Mouse (Mus musculus) hindbrain, embryonic 11.5 days (tissue): Measurements from ENCODE around the gene Prr12. TPM values are rescaled to one million over a fixed set of nuclear protein-coding genes. Genes with fewer than 3 reads are reported as not detected.

Experiments used
- ATAC-seq: fragments of 200-750 bp; cut with Nextera tagmentation; 2 replicates; pipeline ENCODE4 v1.8.0; 2017; ENCODE audit warnings: mild to moderate bottlenecking, moderate TSS enrichment, moderate library complexity; ENCODE audit not compliant: low FRiP score
- DNase-seq: peaks from one replicate; pipeline ENCODE4 v3.0.0-alpha.2; 2015; ENCODE audit warnings: low spot score
- H3K27ac ChIP-seq: fragments of 300-500 bp; sonication (generic); 2 replicates; pipeline ENCODE4 v1.5.1; 2014; ENCODE audit warnings: mild to moderate bottlenecking, low read depth, low read length
- H3K27me3 ChIP-seq: fragments of 300-500 bp; sonication (generic); 2 replicates; pipeline ENCODE4 v1.6.1; 2014; ENCODE audit warnings: mild to moderate bottlenecking, low read length, moderate library complexity, mixed read lengths; ENCODE audit not compliant: control insufficient read depth, insufficient read depth
- H3K36me3 ChIP-seq: fragments of 300-500 bp; sonication (generic); 2 replicates; pipeline ENCODE4 v1.6.1; 2014; ENCODE audit warnings: mild to moderate bottlenecking, low read length, moderate library complexity, mixed read lengths; ENCODE audit not compliant: control insufficient read depth, insufficient read depth
- H3K4me1 ChIP-seq: fragments of 300-500 bp; sonication (generic); replicated peaks from 2 replicates; pipeline ENCODE4 v1.6.1; 2014; ENCODE audit warnings: low read length, mixed read lengths; ENCODE audit not compliant: control insufficient read depth, insufficient read depth
- H3K4me2 ChIP-seq: fragments of 300-500 bp; sonication (generic); replicated peaks from 2 replicates; pipeline ENCODE4 v1.6.1; 2014; ENCODE audit warnings: mild to moderate bottlenecking, low read depth, low read length
- H3K4me3 ChIP-seq: fragments of 300-500 bp; sonication (generic); 2 replicates; pipeline ENCODE4 v1.5.1; 2014; ENCODE audit warnings: low read depth, low read length
- H3K9ac ChIP-seq: fragments of 300-500 bp; sonication (generic); 2 replicates; pipeline ENCODE4 v1.6.1; 2014; ENCODE audit warnings: low read depth, low read length
- H3K9me3 ChIP-seq: fragments of 300-500 bp; sonication (generic); 2 replicates; pipeline ENCODE4 v1.6.1; 2016; ENCODE audit warnings: low read length; ENCODE audit not compliant: control insufficient read depth
- WGBS: fragments of 180-500 bp; shearing (Covaris S2); extraction: QIAGEN DNeasy Blood & Tissue Kit; methylation state at CpG from one replicate; pipeline ENCODE4 v1.1.7; 2014; 5-methylcytosine and 5-hydroxymethylcytosine counted together
- polyA plus RNA-seq: library from polyadenylated mRNA; unstranded; fragments of >200 nt; fragmentation: Nextera tagmentation; extraction: Ambion mirVana; gene quantifications from 2 replicates; pipeline ENCODE4 v1.2.1, GENCODE M21; 2014

The Prr12 gene
- polyA plus RNA-seq, 1 experiment from 2014 or later: 16.0 TPM

GRCm38 (mm10) chr7:45073949-45074348, 21.3 kb upstream of the Prr12 start:
- H3K9me3 ChIP-seq: no peaks in the 10 kb centered on the region
- no peak overlapping the region for H3K4me2 ChIP-seq
- DNase-seq: no peak
- WGBS: 91% methylated on average over 12 of the region's 12 CpGs
- 0 out of 2 replicates have a peak, but pooled peaks cover 2% of the 10 kb centered on the region for H3K36me3 ChIP-seq
- no peak overlapping the region for H3K9ac ChIP-seq
- no peak for ATAC-seq
- H3K27me3 ChIP-seq: no peaks in the 10 kb centered on the region
- H3K4me3 ChIP-seq: no peak overlapping the region
- H3K27ac ChIP-seq: no peak overlapping the region
- H3K4me1 ChIP-seq: no peaks in the 10 kb centered on the region

DNA sequence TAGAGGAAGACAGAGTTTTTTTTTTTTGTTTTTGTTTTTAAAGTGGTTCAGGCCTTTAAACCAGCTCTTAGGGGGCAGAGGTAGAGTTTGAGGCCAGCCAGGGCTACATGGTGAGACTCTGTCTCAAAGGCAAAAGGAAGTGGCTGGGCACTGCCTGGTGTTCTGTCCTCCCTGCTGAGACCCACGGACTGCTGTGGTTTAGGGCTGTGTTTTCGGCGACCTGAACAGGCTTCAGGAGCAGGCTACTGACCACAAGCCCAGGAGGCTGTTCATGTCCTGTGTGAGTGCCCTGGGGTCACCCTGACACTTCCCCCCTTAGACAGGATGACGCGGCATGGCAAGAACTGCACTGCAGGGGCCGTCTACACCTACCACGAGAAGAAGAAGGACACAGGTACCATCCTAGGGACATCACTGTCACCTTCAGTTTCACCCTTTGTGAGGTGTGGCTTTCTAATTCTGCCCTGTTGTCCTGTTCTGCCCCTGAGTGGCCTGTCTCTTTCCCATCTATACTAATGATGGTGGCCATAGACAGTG, 20.6 kb upstream of the Prr12 start:
- no peak overlapping the region for H3K4me3 ChIP-seq
- H3K9ac ChIP-seq: no peak overlapping the region
- 0 out of 2 replicates have a peak, but pooled peaks cover 2% of the 10 kb centered on the region for H3K36me3 ChIP-seq
- no peak overlapping the region for H3K27ac ChIP-seq
- no peak overlapping the region for H3K4me2 ChIP-seq
- ATAC-seq (no peak), DNase-seq (no peak)
- no peaks in the 10 kb centered on the region for H3K27me3 ChIP-seq
- WGBS: 79% methylated on average over 7 of the region's 7 CpGs
- H3K9me3 ChIP-seq: no peaks in the 10 kb centered on the region
- no peaks in the 10 kb centered on the region for H3K4me1 ChIP-seq

GRCm38 (mm10) chr7:45072230-45072629, 19.5 kb upstream of the Prr12 start:
- H3K9ac ChIP-seq: no peak overlapping the region
- no peaks in the 10 kb centered on the region for H3K27me3 ChIP-seq
- H3K4me1 ChIP-seq: no peaks in the 10 kb centered on the region
- 0 out of 2 replicates have a peak, but pooled peaks cover 2% of the 10 kb centered on the region for H3K36me3 ChIP-seq
- H3K27ac ChIP-seq: no peak overlapping the region
- no peak overlapping the region for H3K4me3 ChIP-seq
- 81% methylated on average over 2 of the region's 2 CpGs for WGBS
- H3K9me3 ChIP-seq: no peaks in the 10 kb centered on the region
- no peak overlapping the region for H3K4me2 ChIP-seq
- peak; percentile 27 for DNase-seq
- no peak for ATAC-seq

GRCm38 (mm10) chr7:45069671-45070070, 17.0 kb upstream of the Prr12 start:
- Histone ChIP-seq H3K4me2 (no peak overlapping the region), H3K9ac (no peak overlapping the region), H3K9me3 (no peaks in the 10 kb centered on the region), H3K27me3 (no peaks in the 10 kb centered on the region), H3K4me1 (no peaks in the 10 kb centered on the region), H3K4me3 (no peak overlapping the region), H3K27ac (no peak overlapping the region), H3K36me3 (no peaks in the 10 kb centered on the region)
- no peak for DNase-seq
- ATAC-seq: no peak
- WGBS: 92% methylated on average over 2 of the region's 2 CpGs

GRCm38 (mm10) chr7:45068000-45068318, 15.3 kb upstream of the Prr12 start:
- 29% methylated on average over 5 of the region's 5 CpGs for whole genome bisulfite sequencing
- DNase-seq (peak; percentile 59), ATAC-seq (no peak)
- H3K27ac ChIP-seq: no peak overlapping the region
- H3K36me3 ChIP-seq: no peaks in the 10 kb centered on the region
- H3K4me2 ChIP-seq: no peak overlapping the region
- H3K9me3 ChIP-seq: no peaks in the 10 kb centered on the region
- no peaks in the 10 kb centered on the region for H3K27me3 ChIP-seq
- no peak overlapping the region for H3K9ac ChIP-seq
- no peak overlapping the region for H3K4me3 ChIP-seq
- no peaks in the 10 kb centered on the region for H3K4me1 ChIP-seq

DNA sequence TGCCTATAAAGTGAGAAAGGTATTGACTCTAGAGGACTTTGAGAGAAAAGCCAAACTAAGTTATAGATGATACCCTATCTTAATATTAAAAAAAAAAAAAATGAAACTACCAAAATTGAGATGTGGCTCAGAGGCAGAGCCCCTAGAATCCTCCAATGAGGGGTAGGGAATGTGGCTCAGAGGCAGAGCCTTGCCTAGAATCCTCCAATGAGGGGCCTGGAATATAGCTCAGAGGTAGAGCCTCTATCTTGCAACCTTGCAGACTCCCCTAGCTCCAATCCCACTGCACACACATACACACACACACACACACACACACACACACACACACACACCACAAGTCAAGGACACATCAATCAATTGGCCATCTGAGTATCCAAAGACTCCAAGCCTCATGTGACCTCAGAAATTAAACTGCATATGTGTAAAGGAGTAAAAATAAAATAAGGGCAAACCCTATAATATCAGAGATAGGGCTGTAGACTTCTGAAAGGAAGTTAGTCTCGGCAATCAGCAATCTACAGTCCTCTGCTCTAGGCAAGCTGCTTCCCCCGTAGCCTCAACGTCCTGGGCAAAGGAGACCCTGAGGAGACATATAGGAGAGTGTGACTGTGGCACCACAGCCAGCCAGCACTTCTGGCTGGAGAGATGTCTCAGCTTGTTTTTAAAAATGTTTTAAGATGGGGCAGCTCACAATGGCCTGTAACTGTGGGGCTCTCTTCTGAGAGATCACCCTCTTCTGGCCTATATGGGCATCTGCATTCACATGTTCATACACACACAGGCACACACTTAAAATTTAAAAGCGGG, 14.7 kb upstream of the Prr12 start:
- no peak overlapping the region for H3K9ac ChIP-seq
- no peak overlapping the region for H3K4me2 ChIP-seq
- H3K27ac ChIP-seq: no peak overlapping the region
- no peaks in the 10 kb centered on the region for H3K9me3 ChIP-seq
- ATAC-seq (no peak), DNase-seq (no peak)
- H3K4me3 ChIP-seq: no peak overlapping the region
- no peaks in the 10 kb centered on the region for H3K27me3 ChIP-seq
- 79% methylated on average over 4 of the region's 4 CpGs for WGBS
- H3K4me1 ChIP-seq: no peaks in the 10 kb centered on the region
- no peaks in the 10 kb centered on the region for H3K36me3 ChIP-seq

DNA sequence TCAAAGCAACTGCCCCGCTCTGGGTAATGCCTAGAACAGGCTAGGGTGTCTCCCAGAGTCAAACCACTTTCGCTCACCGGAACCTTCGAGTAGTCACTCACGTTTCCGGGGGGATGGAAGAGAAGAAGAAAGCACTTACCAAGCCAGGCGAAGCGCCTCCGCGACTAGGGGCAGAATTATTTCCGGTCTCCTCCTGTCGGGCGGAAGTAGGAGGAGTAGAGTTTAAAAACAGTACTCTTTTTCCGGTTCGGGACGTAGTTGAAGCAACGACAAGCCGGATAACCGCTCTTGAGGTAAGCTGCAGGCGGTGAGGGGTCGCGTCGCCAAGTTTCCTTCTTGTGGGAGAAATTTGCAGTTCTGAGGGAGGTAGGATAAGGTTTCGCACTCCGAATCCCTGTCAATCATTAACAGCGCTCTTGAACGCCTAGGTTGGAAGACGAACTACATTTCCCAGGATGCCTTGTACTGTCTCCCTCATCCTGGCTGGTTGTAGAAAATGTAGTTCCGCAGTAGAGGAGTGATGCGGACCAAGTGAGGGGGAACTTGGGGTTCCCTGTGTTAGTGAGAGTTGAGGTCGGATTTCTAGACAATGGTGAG, 9.7 kb upstream of the Prr12 start, which contains the start of the genes Nosip and Prrg2:
Nosip (plus strand) TSS at position 191 of the 597 bp plus-strand sequence.
Prrg2 (minus strand) TSS at position 439 of the 597 bp plus-strand sequence.
- H3K4me2 ChIP-seq: peak within 1 kb of the TSS; percentile 42
- peak within 1 kb of the TSS; percentile 68 for H3K27ac ChIP-seq
- under 1% methylated on average over 31 of the region's 31 CpGs for WGBS
- H3K36me3 ChIP-seq: no peaks in the 10 kb centered on the region
- H3K9ac ChIP-seq: peak within 1 kb of the TSS; percentile 49
- DNase-seq (peak; percentile 97), ATAC-seq (peak; percentile 89)
- peaks cover 6% of the 10 kb centered on the region; the same call in 1 of the 2 replicates for H3K4me1 ChIP-seq
- no peaks in the 10 kb centered on the region for H3K27me3 ChIP-seq
- H3K9me3 ChIP-seq: no peaks in the 10 kb centered on the region
- H3K4me3 ChIP-seq: peak within 1 kb of the TSS; percentile 54

GRCm38 (mm10) chr7:45061532-45062075, 8.9 kb upstream of the Prr12 start:
- Histone ChIP-seq H3K4me3 (peak overlapping the region; percentile 54), H3K4me1 (peaks cover 6% of the 10 kb centered on the region; the same call in 1 of the 2 replicates), H3K4me2 (peak overlapping the region; percentile 42), H3K27ac (peak overlapping the region; percentile 68; the same call in 1 of the 2 replicates), H3K27me3 (no peaks in the 10 kb centered on the region), H3K9me3 (no peaks in the 10 kb centered on the region), H3K36me3 (no peaks in the 10 kb centered on the region), H3K9ac (peak overlapping the region; percentile 28; the same call in 1 of the 2 replicates)
- DNase-seq (peak; percentile 14), ATAC-seq (no peak)
- 16% methylated on average over 11 of the region's 11 CpGs for WGBS
